Mouse (Mus musculus) CH12.LX (cell line): ENCODE data around the gene Gdpd1.

Source experiments
- CHD1 ChIP-seq: IDR thresholded peaks from 2 replicates; pipeline ENCODE4 v1.6.1; 2012; ENCODE audit warnings: low read depth, low read length, improper control_type of control experiment, inconsistent platforms
- CTCF ChIP-seq, 2 experiments: IDR thresholded peaks in 1 of 2; conservative IDR thresholded peaks in 1 of 2; 2 replicates each; pipeline ENCODE4 v1.5.1; 2011 to 2012; ENCODE audit warnings: low read depth in 2 of 2, low read length in 2 of 2, improper control_type of control experiment in 1 of 2, inconsistent platforms in 1 of 2, mild to moderate bottlenecking in 1 of 2, moderate library complexity in 1 of 2
- GABPA ChIP-seq: IDR thresholded peaks from 2 replicates; pipeline ENCODE4 v1.6.1; 2012; ENCODE audit warnings: low read depth, low read length, improper control_type of control experiment, inconsistent platforms; ENCODE audit not compliant: insufficient replicate concordance
- MAX ChIP-seq: IDR thresholded peaks from 2 replicates; pipeline ENCODE4 v1.6.1; 2011; ENCODE audit warnings: low read length, improper control_type of control experiment
- NRF1 ChIP-seq: IDR thresholded peaks from 2 replicates; pipeline ENCODE4 v1.6.1; 2014; ENCODE audit warnings: low read depth, mild to moderate bottlenecking, inconsistent platforms, low read length, improper control_type of control experiment, moderate library complexity

DNA sequence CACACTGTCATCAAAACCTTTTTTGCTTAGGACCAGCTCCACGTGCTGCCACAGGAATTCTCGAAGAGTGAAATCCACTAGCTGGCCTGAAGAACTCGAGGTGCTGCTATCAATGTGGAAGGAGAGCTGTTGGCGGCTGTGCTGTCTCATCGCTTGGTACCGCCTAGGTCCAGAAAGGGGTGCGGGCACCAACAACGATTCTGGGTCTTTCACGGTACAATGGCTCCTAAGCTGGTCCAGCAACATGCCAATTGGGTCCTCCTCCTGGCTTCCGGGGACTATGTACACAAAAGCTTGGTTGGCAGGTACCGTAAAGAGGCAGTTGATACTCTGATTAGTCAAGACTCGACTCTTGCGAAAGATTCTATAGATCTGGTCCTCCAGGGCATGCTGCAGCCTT is 11.6 kb upstream of the Gdpd1 start:
- TF ChIP-seq CTCF (conservative IDR thresholded peaks at IDR 0.05 in 1 of 2, IDR thresholded peaks at IDR 0.05 in 1 of 2; ENCODE audit: low read depth in 2 of 2, low read length in 2 of 2) (no peak), MAX (no peak), GABPA (no peak), NRF1 (no peak), CHD1 (no peak)
